Mouse (Mus musculus) myocyte (in vitro differentiated cells): ENCODE results near the gene Ftl1-ps1.

Source experiments
- CEBPB ChIP-seq: IDR thresholded peaks from 2 replicates; pipeline ENCODE4 v1.6.1; 2011; ENCODE audit warnings: mild to moderate bottlenecking, moderate library complexity; ENCODE audit not compliant: poor library complexity, insufficient read depth, severe bottlenecking
- E2F4 ChIP-seq: IDR thresholded peaks from one replicate; pipeline ENCODE4 v1.6.1; 2011; ENCODE audit warnings: mild to moderate bottlenecking, control low read depth, moderate library complexity; ENCODE audit not compliant: insufficient read depth
- MAX ChIP-seq: IDR thresholded peaks from one replicate; pipeline ENCODE4 v1.6.1; 2011; ENCODE audit warnings: low read depth, mild to moderate bottlenecking, control low read depth
- MYOG ChIP-seq, 3 experiments: IDR thresholded peaks; one replicate each; pipeline ENCODE4 v1.6.1; 2011; ENCODE audit warnings: control low read depth in 2 of 3, low read depth in 2 of 3, mild to moderate bottlenecking in 2 of 3; ENCODE audit not compliant: insufficient read length in 2 of 3, control insufficient read depth in 1 of 3, insufficient read depth in 1 of 3
- POLR2A ChIP-seq: IDR thresholded peaks from one replicate; pipeline ENCODE4 v1.6.1; 2011; ENCODE audit warnings: low read depth, mild to moderate bottlenecking, control low read depth, moderate library complexity; ENCODE audit not compliant: insufficient read length
- TCF12 ChIP-seq: IDR thresholded peaks from one replicate; pipeline ENCODE4 v1.6.1; 2011; ENCODE audit warnings: mild to moderate bottlenecking, control low read depth; ENCODE audit not compliant: poor library complexity, insufficient read depth, severe bottlenecking
- USF1 ChIP-seq: IDR thresholded peaks from one replicate; pipeline ENCODE4 v1.6.1; 2011; ENCODE audit warnings: low read depth, mild to moderate bottlenecking, control low read depth, moderate library complexity

DNA sequence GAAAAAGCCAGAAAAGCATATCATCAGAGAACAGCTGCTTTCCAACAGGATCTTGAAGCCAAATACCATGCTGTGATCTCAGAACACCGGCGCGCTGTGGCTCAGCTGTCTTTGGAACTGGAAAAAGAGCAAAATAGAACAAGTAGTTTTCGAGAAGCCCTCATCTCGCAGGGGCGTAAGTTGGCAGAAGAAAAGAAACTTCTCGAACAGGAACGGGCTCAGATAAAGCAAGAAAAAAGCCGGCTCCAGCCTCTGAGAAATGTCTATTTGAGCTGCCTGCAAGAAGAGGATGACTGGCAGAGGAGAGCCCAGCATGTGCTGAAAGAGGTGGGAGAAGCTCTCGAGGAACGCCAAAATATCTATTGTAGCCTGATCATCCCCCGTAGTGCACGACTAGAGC, 43.0 kb upstream of the Ftl1-ps1 start:
- TF ChIP-seq TCF12: no peak
- no peak for TF ChIP-seq POLR2A
- TF ChIP-seq CEBPB: no peak
- no peak for TF ChIP-seq MYOG (IDR thresholded peaks at IDR 0.05; ENCODE audit: control insufficient read depth in 1 of 3, insufficient read depth in 1 of 3, insufficient read length in 2 of 3, low read depth in 2 of 3)
- TF ChIP-seq USF1: no peak
- TF ChIP-seq MAX: no peak
- TF ChIP-seq E2F4: no peak
